Mouse (Mus musculus): ENCODE measurements at regions not wholly inside any gene's neighbourhood (a gene's known extent, or its start where the extent isn't known, plus 50 kb on each side); places are given as distances from the start of the nearest gene placed in this dataset.

DNA sequence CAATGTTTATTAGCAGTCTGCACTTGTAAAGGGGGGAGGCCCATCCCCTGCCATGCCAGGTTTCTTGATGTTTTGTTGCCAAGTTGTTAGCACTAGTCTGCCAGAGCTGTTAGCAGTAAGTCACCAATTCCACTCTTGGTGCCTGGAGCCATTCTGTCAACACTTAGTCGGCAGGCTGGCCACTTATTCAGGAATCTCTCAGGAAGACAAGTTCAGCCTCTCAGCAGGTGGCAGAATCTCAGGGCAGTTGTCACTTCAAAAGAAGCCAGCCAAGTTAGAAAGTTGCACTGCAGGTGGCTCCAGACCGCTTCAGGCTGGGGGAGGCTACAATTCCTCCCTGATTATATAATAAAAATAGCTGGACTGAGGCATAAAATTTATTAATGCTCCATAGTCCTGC is 424.2 kb downstream of the Cdh10 start:
- peak; percentile 30 for DNase-seq (ENCODE audit: low read depth, low spot score)

DNA sequence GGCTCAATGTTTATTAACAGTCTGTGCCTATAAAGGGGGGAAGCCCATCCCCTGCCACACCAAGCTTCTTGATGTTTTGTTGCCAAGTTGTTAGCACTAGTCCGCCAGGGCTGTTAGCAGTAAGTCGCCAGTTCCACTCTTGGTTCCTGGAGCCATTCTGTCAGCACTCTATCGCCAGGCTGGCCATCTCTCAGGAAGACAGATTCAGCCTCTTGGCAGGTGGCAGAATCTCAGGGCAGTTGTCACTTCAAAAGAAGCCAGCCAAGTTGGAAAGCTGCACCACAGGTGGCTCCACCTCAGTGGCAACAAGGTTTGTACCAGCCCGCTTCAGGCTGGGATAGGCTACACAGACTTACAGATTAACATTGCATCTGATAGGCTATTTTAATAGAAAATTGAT is 428.7 kb downstream of the Cdh10 start:
- DNase-seq (ENCODE audit: low read depth, low spot score): no peak

DNA sequence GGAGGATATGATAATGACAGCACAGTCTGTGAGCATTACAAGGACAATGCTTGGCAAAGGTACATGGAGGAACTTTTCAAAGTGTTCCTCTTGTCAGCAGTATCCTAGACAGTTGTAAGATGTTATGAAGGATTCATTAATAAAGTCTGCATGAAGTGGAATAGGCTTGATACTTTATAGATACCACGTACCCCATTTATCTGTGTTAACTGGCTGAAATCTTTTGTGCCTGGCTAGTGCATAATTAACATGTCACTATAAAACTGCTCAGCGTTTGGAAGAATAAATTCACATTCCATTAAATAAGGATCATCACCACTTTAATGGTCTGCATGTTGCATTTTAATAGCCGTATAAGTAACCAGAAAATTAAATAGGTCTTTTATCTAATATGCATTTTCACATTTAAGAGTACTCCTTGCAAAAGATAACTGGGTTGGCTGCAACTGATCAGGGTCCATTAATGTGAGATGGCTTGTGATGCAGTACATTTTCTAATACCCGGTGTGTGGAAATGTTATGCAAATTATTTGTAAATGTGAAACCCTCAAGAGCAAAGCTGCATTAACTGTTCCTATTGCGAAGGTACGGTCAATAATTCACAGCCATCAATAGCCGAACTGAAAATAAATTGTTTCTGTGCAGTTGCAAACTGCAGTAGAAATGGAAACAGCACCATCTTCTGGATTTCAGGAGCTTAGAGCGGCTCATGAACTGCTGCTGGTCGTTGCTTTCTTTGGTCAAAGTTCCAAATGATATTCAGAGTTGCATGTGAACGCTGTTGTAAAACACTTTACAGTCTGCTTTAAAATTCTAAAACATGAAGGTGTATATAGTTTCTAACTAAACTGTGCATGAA is 457.4 kb downstream of the Cdh10 start:
- DNase-seq (ENCODE audit: low read depth, low spot score): peak; percentile 19

DNA sequence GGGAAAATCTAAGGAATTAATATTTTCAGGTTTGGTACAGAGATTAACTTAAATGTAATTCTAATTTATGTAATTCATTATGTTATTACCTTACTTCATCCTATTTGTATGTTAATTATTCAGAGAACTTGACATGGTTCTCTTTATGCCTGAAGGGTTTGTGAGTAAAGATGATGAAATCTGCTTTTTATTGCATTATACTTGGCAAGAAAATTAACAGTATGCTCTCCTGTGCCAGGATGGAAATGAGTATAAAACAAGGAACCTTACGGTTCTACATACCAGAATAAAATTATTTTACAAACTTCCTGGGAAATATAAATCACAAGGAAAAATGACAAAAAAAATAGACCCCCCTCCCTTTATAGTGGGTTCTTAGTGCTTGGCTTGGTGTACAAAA is 497.6 kb downstream of the Cdh10 start:
- DNase-seq (ENCODE audit: low read depth, low spot score): no peak

DNA sequence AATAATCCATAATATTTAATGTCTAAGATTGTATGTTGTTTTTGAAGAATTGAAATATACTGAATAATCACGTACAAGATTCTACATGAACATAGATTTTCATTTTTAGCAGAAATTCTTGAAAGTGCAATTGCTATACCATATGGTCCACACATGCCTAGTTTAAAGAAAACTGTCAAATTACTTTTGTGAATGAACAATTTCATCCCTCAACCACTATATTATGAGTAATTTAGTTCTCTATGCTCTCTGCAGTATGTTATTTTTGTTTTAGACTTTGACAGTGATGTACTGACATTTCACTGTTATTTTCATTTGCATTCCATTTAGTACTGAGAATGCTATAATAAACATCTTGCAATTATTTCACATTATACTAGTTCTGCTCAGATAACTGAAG is 537.6 kb downstream of the Cdh10 start:
- no peak for DNase-seq (ENCODE audit: low read depth, low spot score)

DNA sequence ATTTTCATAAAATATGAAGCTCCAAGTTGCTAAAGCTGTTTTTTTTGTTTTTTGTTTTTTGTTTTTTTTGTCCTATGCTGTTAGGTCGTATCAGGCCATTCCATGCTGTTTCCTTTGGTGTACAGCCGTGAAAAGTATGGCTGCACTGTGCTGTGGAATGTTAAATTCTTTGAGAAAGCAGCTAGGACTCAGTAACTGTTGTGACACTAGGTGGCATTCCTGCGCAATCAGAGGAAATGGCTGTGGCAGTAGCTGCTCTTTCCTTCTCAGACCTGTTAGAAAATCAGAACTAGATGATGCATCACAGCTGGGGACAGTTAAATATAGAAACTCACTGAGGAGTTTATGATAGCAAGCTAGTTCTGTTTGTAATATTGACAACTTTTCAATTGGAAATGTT is 541.9 kb downstream of the Cdh10 start:
- DNase-seq (ENCODE audit: low read depth, low spot score): peak; percentile 69

DNA sequence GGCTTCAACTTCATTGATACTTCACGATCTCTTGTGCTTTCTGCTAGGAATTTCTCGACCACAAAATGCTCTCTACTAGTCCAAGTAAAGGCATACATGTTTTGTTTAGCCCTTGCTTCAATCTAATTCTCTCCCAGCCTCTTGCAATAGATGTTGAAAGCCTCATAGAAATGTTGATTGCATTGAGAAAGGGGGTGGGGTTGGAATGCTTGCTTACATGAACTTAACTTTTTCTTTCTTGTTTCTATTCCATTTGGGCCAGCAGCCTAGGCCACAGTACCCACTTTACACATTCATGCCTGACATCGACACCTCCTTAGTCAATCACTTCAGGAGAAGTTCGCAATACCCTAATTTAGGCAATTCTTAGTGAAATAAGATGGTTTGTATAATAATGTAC is 571.2 kb downstream of the Cdh10 start:
- DNase-seq (ENCODE audit: low read depth, low spot score): peak; percentile 44

DNA sequence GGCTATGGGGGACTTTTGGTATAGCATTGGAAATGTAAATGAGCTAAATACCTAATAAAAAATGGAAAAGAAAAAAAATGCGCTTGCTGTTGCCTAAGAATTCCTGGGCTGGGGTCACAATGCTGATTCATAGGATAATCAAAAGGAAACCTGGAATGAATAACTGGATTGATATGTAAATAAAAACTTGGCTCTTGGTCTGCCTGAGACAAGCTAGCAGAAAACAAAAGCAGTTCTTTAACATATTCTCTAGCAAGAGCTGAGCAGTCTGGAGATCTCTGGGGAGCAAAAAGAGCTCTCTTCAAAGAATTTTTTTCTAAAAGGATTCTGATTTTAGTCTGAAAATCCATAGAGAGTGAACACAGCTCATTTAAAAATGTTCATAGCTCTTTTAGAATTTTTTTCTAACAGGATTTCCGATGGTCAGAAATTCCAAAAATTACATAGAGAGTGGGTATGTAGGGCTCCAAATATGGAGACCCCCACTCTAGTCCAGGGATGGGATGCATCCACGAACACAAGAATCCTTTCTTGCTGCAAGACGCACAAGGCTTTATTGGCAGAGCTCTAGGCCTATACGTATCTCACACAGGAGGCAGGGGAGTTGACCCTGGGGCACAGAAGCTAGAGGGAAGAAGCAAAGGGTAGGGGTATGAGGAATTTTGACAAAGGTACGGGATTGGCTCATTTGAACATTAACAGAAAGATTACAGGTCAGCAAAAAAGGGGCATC is 572.7 kb downstream of the Cdh10 start:
- peak; percentile 54 for DNase-seq (ENCODE audit: low read depth, low spot score)

DNA sequence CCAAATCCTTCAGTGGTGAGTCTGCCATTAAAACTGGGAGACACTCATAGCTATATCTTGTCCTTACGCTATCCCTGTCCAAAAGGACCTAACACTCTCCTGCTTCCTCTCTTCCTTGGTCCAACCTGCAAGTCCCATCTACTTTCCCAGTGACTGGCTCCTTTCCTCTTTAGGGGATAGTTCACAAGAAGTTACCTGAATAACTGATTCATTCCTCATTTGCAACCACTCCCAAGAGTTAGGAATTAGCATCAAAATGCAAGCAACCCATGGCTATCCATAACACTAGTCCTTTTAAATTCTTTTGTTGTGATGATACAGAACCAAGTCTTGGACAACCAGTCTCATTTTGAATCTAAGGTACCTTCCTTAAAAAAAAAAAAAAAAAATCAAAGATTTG is 576.9 kb downstream of the Cdh10 start:
- DNase-seq (ENCODE audit: low read depth, low spot score): peak; percentile 65
